Mouse (Mus musculus): ENCODE results near the gene Stx8. TPM values are rescaled to one million over a fixed set of nuclear protein-coding genes. Genes with fewer than 3 reads are reported as not detected.

The Stx8 gene
- polyA plus RNA-seq, 1 experiment from 2014 or later = 71.0 TPM

GRCm38 (mm10) chr11:68164408-68164807 is 198.4 kb downstream of the Stx8 start:
- ATAC-seq (ENCODE audit: low FRiP score, low TSS enrichment) = no peak
- Histone ChIP-seq H3K27ac (replicated peaks) (no peak overlapping the region), H3K4me3 (ENCODE audit: low read depth, low read length) (no peak overlapping the region), H3K9ac (ENCODE audit: low read length) (no peak overlapping the region), H3K27me3 (ENCODE audit: control insufficient read depth, insufficient read depth, low read length) (no peaks in the 10 kb centered on the region), H3K4me1 (replicated peaks; ENCODE audit: control insufficient read depth, insufficient read depth) (no peaks in the 10 kb centered on the region), H3K9me3 (ENCODE audit: control insufficient read depth, low read length) (no peaks in the 10 kb centered on the region), H3K36me3 (ENCODE audit: control insufficient read depth, insufficient read depth, low read length) (no peaks in the 10 kb centered on the region), H3K4me2 (replicated peaks; ENCODE audit: low read depth) (no peak overlapping the region)
- TF ChIP-seq CTCF (IDR thresholded peaks at IDR 0.05; ENCODE audit: low read depth) = no peak
- no peak for TF ChIP-seq EP300 (optimal IDR thresholded peaks at IDR 0.05)
- 82% methylated on average over 5 of the region's 5 CpGs for WGBS
- no peak for DNase-seq (ENCODE audit: low spot score)

- H3K9me3 ChIP-seq (ENCODE audit: control insufficient read depth, low read length) = no peaks in the 10 kb centered on the region
- no peaks in the 10 kb centered on the region for H3K36me3 ChIP-seq (ENCODE audit: control insufficient read depth, insufficient read depth, low read length)
- TF ChIP-seq CTCF (IDR thresholded peaks at IDR 0.05; ENCODE audit: low read depth) (no peak), EP300 (optimal IDR thresholded peaks at IDR 0.05) (no peak)
- 80% methylated on average over 4 of the region's 4 CpGs for WGBS
- H3K27ac ChIP-seq (replicated peaks) = no peak overlapping the region
- DNase-seq (ENCODE audit: low spot score) (no peak), ATAC-seq (ENCODE audit: low FRiP score, low TSS enrichment) (no peak)
- no peak overlapping the region for H3K4me2 ChIP-seq (replicated peaks; ENCODE audit: low read depth)
- H3K9ac ChIP-seq (ENCODE audit: low read length) = no peak overlapping the region
- H3K27me3 ChIP-seq (ENCODE audit: control insufficient read depth, insufficient read depth, low read length) = no peaks in the 10 kb centered on the region
- H3K4me3 ChIP-seq (ENCODE audit: low read depth, low read length) = no peak overlapping the region
- no peaks in the 10 kb centered on the region for H3K4me1 ChIP-seq (replicated peaks; ENCODE audit: control insufficient read depth, insufficient read depth)
Observed at GRCm38 (mm10) chr11:68168427-68168826, 202.4 kb downstream of the Stx8 start.

DNA sequence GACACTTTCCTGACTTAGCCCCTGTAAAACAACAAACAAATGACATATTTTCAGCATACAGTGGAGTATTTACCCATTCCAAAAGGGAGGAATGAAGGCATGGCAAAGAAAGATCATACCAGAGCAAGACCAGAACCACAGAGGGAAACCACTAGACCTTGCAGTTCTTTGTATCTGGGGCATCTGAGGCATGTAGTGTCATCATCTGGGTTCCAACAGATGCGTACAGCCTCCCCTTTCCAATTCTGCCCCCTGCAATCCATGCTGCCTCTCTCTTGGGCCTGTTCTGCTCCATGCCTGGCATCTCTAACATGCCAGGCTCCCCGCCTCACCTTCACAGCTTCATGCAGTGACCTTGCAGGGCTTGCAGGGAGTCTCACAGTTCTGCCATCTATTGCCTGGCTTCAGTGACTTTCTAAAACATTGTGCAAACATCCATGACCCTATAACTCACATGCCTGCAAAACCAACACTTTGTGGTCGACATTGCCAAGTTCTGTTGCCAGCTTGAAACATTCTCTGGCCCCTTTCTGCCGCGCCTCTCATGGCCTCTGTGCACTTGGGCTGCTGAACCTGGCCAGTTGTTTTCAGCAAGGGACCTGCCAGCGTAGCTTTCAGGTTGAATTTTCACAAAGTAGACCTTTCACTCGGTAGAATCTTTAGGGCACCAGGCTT is 206.1 kb downstream of the Stx8 start:
- Histone ChIP-seq H3K36me3 (ENCODE audit: control insufficient read depth, insufficient read depth, low read length) (no peaks in the 10 kb centered on the region), H3K27ac (replicated peaks) (no peak overlapping the region), H3K4me3 (ENCODE audit: low read depth, low read length) (no peak overlapping the region), H3K9ac (ENCODE audit: low read length) (no peak overlapping the region), H3K4me2 (replicated peaks; ENCODE audit: low read depth) (no peak overlapping the region), H3K27me3 (ENCODE audit: control insufficient read depth, insufficient read depth, low read length) (no peaks in the 10 kb centered on the region), H3K9me3 (ENCODE audit: control insufficient read depth, low read length) (no peaks in the 10 kb centered on the region), H3K4me1 (replicated peaks; ENCODE audit: control insufficient read depth, insufficient read depth) (no peaks in the 10 kb centered on the region)
- no peak for ATAC-seq (ENCODE audit: low FRiP score, low TSS enrichment)
- no peak for TF ChIP-seq CTCF (IDR thresholded peaks at IDR 0.05; ENCODE audit: low read depth)
- TF ChIP-seq EP300 (optimal IDR thresholded peaks at IDR 0.05) = no peak
- 70% methylated on average over 7 of the region's 7 CpGs for WGBS
- no peak for DNase-seq (ENCODE audit: low spot score)

GRCm38 (mm10) chr11:68172648-68173045 is 206.7 kb downstream of the Stx8 start:
- Histone ChIP-seq H3K9ac (ENCODE audit: low read length) (no peak overlapping the region), H3K27ac (replicated peaks) (no peak overlapping the region), H3K9me3 (ENCODE audit: control insufficient read depth, low read length) (no peaks in the 10 kb centered on the region), H3K27me3 (ENCODE audit: control insufficient read depth, insufficient read depth, low read length) (no peaks in the 10 kb centered on the region), H3K36me3 (ENCODE audit: control insufficient read depth, insufficient read depth, low read length) (no peaks in the 10 kb centered on the region; the same call in 1 of the 2 replicates), H3K4me1 (replicated peaks; ENCODE audit: control insufficient read depth, insufficient read depth) (no peaks in the 10 kb centered on the region), H3K4me2 (replicated peaks; ENCODE audit: low read depth) (no peak overlapping the region), H3K4me3 (ENCODE audit: low read depth, low read length) (no peak overlapping the region)
- no peak for TF ChIP-seq EP300 (optimal IDR thresholded peaks at IDR 0.05)
- no peak for TF ChIP-seq CTCF (IDR thresholded peaks at IDR 0.05; ENCODE audit: low read depth)
- 40% methylated on average over 3 of the region's 4 CpGs for WGBS
- no peak for DNase-seq (ENCODE audit: low spot score)
- no peak for ATAC-seq (ENCODE audit: low FRiP score, low TSS enrichment)

DNA sequence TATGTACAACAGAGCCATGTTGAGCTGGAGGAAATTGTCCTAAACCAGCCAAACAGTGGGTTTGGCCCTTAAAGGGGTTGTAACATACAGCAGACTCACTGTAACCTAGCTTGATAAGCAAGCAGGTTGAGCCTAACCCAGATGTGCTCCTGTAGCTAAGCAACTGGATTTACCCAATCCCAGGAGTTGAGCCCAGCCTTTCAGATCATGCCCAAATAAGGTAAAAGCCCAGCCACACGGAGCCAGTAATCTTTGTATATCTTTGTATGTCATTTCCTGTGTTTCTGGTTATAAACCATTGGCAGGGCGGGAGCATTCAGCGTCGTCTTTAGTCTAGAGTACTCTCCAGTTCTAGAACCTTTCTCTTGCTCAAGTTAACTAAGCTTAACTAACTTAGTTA is 210.6 kb downstream of the Stx8 start:
- Histone ChIP-seq H3K9me3 (ENCODE audit: control insufficient read depth, low read length) (no peaks in the 10 kb centered on the region), H3K27me3 (ENCODE audit: control insufficient read depth, insufficient read depth, low read length) (no peaks in the 10 kb centered on the region), H3K4me1 (replicated peaks; ENCODE audit: control insufficient read depth, insufficient read depth) (no peaks in the 10 kb centered on the region), H3K27ac (replicated peaks) (no peak overlapping the region; the same call in 1 of the 2 replicates), H3K36me3 (ENCODE audit: control insufficient read depth, insufficient read depth, low read length) (no peaks in the 10 kb centered on the region; the same call in 1 of the 2 replicates), H3K4me2 (replicated peaks; ENCODE audit: low read depth) (no peak overlapping the region), H3K4me3 (ENCODE audit: low read depth, low read length) (no peak overlapping the region), H3K9ac (ENCODE audit: low read length) (no peak overlapping the region)
- ATAC-seq (ENCODE audit: low FRiP score, low TSS enrichment) (peak; percentile 79), DNase-seq (ENCODE audit: low spot score) (no peak)
- no peak for TF ChIP-seq CTCF (IDR thresholded peaks at IDR 0.05; ENCODE audit: low read depth)
- TF ChIP-seq EP300 (optimal IDR thresholded peaks at IDR 0.05) = no peak
- WGBS = 36% methylated on average over 4 of the region's 4 CpGs

GRCm38 (mm10) chr11:68177415-68177814 is 211.4 kb downstream of the Stx8 start:
- no peak for TF ChIP-seq CTCF (IDR thresholded peaks at IDR 0.05; ENCODE audit: low read depth)
- TF ChIP-seq EP300 (optimal IDR thresholded peaks at IDR 0.05) = no peak
- H3K4me2 ChIP-seq (replicated peaks; ENCODE audit: low read depth) = no peak overlapping the region
- H3K4me3 ChIP-seq (ENCODE audit: low read depth, low read length) = no peak overlapping the region
- no peak overlapping the region for H3K9ac ChIP-seq (ENCODE audit: low read length)
- H3K4me1 ChIP-seq (replicated peaks; ENCODE audit: control insufficient read depth, insufficient read depth) = no peaks in the 10 kb centered on the region
- no peaks in the 10 kb centered on the region for H3K9me3 ChIP-seq (ENCODE audit: control insufficient read depth, low read length)
- 83% methylated on average over 7 of the region's 7 CpGs for WGBS
- H3K27ac ChIP-seq (replicated peaks) = peak overlapping the region; percentile 53; the same call in 1 of the 2 replicates
- no peaks in the 10 kb centered on the region; the same call in 1 of the 2 replicates for H3K36me3 ChIP-seq (ENCODE audit: control insufficient read depth, insufficient read depth, low read length)
- H3K27me3 ChIP-seq (ENCODE audit: control insufficient read depth, insufficient read depth, low read length) = no peaks in the 10 kb centered on the region
- no peak for DNase-seq (ENCODE audit: low spot score)
- ATAC-seq (ENCODE audit: low FRiP score, low TSS enrichment) = no peak

Measured in stomach, postnatal 0 days (tissue).